Mouse (Mus musculus) yolk sac, embryonic 10.5 days (tissue): ENCODE data around the gene Samd10.

Source experiments
- DNase-seq: peaks from one replicate; pipeline ENCODE4 v3.0.0-alpha.2; 2017; ENCODE audit warnings: low spot score

Samd10 gene

DNA sequence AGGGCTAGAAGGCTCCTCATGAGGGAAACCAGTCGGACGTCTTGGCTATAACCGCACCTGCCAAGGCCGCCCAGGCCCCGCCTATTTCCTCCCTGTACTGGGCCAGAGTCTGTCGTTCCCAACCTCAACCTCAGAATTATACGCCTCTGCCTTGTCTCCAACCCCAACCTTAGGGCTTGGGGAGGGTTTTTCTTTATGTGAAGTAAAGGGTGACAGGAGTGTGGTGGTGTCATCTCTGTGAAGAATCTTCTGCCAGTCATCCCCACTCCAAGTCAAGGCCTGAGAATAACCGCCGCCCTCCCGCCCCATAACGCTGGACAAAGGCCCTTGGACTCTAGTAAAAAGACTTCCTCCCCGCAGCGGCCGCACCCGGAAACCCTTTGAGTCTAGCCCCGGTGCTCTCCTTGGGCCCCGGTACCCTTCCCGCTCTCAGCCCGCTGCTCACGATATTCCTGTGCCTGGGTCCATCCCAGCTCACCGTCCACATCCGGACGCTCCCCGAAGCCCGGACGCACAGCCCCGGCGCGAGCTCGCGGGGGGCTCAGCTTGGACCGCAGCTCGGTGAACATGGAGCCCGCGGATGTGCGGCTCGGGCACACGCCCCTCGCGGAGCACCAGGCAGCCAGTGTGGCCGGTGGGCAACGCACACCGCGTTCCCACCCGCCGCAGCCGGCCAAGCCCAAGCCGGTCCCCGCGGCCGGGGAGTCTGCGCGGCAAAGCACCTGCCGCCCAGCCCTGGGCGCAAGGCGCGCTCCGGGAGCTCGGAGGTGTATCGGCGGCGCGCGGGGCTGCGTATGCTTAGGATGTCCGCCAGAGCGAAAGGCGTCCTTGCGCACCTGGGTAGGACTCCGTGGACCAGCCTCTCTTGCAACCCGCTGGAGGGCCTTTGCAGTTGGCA is at the start of gene Samd10:
TSS of gene Samd10 (minus strand) at position 759 of the 898 bp plus-strand sequence.
- peak; percentile 63 for DNase-seq

DNA sequence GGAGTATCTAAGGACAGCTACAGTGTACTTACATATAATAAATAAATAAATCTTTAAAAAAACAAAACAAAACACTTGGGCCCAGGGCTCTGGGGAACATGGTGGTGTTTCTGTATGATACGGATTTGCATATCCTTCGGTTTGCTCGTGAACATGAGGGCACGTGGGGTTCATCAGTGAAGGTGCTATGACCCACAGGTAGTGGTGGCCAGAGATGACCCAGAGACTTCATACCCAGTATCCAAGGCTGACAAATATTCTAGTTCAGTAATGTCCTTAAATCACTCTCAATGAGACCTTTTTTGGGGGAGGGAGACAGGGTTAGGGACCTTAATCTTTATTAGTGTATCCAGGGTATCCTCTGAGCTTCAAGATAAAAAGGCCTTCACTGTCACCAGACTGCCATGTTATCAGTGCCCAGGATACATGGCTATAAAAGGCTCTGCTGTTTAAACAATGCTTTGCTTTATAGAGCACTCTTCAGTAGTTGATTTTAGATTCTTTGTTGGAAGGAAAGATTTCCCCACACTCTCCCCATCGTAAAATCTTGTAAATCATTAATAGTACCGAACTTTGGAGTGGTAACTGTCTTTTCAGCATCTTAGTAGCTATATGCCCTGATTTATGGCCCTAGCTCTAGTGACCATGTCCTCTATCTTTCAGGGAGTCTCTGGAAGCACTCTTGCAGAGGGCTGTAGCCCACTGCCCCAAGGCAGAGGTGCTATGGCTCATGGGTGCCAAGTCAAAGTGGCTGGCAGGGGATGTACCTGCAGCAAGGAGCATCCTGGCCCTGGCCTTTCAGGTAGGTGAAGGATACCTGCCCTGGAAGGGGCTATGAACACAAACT is 47.8 kb upstream of the Samd10 start:
- DNase-seq, result peak; percentile 35

DNA sequence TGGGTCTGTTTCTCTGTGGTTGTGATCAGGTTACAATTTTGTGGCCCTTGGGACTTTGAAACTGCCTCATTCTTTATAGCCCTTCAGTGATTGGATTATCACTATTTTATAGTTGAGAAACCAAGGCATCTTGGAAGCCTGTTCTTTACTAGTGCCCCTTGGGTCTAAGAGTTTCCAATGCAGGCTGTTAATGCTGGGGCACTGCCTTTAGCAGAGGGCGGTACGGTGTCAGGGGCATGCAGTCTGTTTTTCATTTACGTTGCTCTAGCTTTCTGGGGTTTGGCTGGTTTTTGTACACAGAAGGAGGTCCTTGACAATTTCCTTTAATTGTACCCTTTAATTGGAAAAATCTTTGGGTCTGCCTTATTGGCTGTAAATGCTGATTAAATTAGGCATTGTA is 46.7 kb upstream of the Samd10 start:
- DNase-seq, result no peak

DNA sequence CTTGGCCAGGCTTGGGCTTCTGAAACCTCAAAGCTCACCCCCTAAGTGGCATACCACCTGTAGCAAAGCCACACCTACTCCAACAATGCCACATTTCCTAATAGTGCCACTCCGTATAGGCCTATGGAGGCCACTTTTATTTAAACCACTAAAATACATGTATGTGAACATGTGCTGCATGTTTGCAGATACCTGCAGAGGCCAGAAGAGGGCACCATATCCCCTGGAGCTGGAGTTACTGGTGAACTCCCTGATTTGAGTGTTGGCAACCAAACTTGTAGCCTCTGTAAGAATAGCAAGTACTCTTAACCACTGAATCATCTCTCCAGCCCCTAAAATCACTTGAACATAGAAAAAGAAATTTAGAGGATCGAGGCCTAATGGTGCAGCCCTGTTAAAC is 45.3 kb upstream of the Samd10 start:
- peak; percentile 16 for DNase-seq

DNA sequence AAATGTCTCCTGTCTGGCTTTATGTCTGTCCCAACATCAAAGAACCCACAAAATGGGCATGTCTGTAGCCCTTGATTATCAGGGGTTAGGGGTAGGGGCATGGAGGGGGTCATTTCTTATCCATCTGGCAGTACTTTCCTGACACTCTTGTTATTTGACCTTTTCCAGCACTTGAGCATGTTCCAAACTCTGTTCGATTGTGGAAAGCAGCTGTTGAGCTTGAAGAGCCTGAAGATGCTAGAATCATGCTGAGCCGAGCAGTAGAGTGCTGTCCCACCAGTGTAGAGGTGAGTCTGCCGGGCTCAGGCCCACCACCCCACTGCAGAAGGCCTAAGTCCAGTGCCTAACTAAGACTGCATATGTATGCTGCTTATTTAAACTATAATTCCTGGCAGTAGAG is 36.9 kb upstream of the Samd10 start:
- DNase-seq, result no peak

DNA sequence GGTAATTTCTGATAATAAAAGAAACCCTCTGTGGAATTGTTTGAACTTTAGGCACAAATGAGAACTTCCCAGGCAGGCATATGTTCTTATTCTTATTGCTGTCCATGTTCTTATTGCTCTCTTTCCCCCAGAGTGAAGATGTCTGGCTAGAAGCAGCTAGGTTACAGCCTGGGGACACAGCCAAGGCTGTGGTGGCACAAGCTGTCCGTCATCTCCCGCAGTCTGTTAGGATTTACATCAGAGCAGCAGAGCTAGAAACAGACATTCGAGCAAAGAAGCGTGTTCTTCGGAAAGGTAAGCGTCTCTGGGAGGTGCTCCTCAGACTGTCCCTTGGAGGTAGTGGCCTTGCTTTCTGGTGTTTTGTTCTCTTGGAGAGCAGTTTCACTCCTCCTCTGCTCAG is 33.6 kb upstream of the Samd10 start:
- no peak for DNase-seq

DNA sequence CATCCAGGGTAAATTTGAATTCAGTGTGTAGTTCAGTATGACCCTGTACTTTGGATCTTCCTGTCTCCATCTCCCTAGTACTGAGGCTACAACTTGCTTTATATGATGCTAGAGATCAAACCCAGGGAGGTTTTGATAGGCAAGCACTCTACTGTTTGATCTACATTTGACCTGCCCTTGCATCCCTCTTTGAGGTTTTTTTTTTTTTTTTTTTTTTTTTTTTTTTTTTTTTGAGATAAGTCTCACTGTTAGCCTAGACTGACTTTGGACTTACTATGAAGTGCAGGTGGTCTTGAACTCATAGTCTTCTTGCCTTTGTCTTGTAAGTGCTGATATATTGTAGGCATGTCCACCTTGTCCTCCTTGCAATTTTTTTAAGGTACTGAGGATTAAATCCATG is 29.5 kb upstream of the Samd10 start:
- DNase-seq, result no peak

DNA sequence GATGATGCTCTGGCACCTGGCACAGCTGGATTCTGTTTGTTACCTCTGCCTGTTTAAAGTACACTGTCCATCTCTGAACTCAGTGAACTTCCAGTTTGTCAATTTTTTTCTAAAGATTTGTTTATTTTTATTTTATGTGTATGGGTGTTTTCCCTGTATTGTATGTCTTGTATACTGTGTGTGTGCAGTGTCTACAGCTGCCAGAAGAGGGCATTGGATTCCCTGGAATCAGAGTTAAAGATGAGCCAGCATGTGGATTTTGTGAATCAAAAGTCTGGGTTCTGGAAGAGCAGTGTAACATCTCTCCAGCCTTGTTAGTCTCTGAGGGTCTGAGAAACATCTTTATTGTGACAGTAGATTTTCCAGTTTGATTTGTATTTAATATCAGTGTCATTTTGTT is 24.4 kb upstream of the Samd10 start:
- no peak for DNase-seq

DNA sequence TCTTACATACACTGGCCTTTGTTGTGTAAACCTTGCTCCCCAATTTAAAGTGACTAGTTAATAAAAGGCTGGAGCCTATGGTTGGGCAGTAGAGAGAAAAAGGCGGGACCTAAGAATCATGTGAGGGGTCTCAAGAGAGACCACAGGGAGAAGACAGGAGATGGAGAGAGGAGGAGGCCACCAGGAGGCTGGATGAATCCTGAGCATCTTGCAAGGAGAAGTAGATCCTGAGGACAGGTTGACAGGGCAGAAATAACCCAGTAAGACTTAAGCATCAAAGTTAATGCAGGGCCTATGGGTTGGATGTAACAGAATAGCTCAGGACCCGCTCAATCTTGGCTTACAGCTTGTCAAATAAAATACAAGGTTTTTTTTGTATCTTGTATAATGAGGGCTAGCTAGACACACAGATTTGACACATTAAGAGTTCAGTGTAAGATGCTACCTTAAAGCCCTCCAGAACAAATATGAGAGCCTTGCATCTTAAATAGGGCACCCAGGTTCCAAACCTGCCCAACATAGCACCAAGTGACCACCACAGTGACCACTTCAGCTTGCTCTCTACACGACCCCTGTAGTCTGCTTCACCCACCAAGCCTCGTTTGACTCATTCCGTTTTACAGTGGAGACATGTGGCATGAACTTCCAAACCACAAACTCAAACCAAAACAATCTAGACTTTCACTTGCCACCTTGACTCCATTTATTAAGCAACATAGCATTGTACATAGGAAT is 19.9 kb upstream of the Samd10 start:
- DNase-seq, result no peak

DNA sequence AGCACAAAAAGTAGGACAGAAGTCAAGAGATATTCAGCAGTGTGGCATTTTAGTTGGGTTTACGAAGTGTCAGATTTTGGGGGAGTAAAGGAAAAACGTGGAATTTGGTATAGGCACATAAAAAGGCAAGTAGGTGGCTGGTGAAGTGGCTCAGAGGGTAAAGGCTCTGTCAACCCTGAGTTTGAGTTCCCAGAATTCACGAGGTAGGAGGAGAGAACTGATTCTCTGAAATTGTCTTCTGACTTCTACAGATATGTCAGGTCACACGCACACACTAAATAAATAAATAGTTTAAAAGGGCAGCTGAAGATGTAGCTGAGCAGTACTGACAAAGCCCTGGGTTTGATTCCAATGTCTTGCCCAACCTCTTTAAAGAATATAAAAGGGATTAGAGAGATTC is 3.4 kb upstream of the Samd10 start:
- no peak for DNase-seq

DNA sequence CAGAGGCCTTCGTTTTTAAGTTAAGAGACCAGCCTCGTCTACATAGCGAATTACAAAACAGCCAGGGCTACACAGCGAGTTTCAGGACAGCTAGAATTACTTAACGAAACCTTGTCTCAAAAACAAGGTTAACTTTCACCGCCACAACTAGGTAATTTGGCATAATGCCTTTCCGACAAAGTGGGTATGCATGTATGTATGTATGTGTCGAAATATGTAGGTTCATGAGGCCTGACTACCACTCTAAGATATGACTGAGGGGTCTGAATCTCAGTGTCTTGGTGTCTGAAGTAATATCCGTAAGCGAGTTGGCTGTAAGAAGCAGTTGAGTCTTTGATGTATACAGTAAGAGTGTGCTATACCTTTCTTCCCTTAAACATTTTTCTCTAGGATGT is 2.7 kb upstream of the Samd10 start:
- DNase-seq, result no peak

DNA sequence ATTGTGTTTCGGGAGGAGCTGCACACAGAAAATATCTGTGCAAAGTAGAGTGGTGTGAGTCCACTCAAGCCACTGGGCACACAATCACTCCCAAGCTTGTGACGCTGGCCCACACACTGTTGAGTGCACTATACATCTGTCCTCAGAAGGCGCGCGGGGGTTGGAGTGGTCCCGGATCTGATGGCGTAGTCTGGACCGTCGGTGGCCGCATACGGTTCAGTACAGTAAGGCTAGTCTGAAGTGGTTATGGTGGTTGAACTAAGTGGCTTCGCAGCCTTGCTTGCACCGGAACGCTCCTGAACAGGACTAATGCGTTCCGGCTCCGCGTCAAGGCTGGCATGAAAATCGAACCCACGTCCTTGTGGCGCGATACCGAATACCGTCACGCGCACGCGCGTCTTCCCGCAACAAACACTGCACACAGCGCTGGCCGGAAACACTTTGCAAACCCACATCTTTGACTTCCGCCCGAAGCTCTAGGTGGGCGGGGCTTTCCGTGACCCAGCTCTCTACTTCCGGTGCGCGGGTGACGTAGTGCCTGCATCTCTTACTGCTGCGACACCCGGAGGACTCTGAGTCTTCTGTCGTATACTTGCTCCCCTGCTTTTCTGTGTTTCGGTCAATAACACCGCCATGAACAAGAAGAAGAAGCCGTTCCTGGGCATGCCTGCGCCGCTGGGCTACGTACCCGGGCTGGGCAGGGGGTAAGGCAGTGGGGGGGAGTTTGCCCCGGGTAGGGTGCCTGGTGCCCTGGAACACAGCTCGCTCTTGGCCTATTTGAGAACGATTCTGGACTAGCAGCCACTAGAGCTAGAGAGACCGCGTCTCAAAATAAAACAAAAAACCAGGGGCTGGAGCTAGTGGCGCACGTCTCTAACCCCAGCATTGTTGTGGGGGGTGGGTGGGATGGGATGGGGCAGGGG is 2.1 kb upstream of the Samd10 start:
- DNase-seq, result peak; percentile 94

DNA sequence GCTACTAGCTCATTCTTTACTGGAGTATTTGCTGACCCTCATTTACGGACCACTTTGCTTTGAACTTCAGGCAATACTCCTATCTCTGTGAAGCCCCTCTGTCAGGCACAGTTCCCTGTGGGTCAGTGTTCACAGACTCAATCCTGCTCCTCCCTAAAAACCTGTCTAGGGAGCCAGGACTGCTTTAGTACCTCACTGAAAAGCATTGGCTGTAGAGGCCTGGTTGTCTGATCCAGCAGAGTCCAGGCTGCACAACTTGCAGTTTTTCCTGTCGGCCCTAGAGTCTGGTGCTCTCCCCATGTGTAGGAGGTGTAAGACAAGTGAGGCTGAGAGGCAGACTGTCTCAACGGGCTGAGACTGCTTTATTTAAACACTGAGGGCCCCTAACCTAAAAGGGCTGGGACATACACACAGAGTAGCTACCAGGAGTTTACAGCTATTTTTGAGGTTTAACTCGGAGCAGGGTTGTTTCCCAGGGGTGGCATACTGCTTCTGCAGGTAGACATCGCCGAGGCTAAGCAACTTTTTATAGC is 1.3 kb upstream of the Samd10 start:
- no peak for DNase-seq

DNA sequence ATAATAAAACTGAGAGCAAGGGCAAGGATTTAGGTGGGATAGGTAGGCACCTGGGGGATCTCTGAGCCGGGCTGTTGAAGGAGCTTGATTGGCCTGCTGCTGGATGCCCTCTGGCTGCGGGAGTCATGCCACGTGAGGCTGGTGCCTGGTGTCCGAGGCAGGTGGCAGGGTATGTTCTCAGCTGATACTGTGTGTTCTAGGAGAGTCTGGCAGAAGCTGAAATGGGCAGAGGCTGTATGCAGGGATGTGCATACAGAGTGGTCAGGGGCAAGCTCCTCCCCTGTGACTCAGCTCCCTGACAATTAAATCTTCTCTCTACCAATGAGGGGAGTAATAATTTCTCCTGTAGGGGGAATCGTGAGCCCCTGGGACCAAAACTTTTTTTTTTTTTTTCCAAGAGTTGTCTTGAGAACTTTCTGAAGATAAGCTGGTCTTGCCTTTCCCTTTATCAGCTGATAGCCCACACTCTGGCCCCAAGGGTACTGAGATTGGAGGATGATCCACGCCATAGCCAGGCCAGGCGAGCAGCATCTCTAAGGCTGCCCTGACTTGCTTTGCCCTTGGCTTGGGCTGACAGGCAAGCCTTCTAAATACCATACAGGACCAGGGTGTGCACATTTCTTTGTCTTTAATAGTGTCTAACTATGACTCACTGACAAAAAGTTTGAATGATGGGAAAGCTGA is 1.5 kb downstream of the Samd10 start:
- no peak for DNase-seq

DNA sequence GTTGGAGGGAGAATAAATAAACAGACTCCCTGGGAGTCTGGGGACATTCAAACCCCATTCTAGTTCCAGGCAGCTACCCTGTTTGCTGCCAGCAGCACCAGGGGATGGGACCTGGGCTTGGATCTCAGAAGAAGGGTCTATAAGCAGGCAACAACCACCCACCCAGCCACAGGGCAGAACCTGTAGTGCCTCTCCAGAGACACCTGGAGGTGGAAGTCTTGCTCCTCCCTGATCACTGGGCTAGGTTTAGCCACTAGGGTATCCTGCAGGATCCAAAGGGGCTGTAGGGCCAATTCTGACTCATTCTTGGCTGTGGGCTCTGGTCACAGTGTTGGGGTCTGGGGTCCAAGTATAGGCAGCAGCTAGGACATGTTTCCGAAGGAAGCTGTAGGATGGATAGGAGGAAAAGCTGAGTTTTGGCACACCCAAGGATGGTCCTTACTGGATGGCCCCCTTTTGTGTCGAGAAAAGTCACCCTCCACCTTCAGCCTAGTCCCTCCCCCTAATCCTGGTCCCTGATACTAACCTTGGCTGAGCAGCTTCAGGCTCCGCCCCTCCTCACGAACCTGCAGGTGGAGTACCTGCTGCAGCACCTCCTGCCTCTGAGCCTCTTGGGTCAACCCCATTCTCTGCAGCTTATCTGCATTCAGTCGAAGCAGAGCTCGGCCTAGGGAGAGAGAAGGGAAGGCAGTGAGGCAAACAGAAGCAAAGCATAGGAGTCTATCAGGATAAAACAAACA is 2.6 kb downstream of the Samd10 start:
- DNase-seq, result no peak

DNA sequence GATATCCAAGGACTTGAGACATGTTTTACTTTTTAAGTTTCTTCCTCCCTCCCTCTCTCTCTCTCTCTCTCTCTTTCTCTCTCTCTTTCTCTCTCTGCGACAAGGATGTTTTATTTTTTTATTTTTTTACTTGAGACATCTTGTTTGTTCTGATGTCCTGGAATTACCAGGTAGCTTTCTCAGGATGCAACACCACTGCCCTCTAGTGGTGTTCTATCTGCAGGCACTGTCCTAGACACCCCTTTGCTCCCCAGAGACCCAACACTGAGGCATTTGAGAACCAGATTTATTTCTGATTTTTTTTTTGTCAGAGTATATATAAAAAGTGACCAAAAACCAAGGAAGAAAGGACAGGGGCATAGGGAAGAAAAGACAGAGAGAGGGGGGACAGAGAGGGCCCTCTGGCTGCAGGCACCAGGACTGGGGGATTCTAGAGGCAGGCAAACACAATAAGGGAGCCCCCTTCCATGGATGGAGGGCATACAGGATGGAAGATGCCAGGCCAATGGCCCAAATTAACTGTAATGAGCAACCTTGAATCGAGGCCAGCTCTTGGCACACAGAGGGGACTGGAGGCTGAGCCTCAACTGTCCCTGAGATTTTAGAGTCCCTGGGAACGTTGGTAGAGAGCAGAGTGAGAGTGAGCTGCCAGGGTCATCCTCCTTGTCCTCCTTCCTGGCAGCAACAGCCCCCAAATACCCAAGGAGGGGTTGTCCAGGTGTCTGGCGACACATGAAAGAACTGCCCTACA is 3.9 kb downstream of the Samd10 start:
- DNase-seq, result no peak

DNA sequence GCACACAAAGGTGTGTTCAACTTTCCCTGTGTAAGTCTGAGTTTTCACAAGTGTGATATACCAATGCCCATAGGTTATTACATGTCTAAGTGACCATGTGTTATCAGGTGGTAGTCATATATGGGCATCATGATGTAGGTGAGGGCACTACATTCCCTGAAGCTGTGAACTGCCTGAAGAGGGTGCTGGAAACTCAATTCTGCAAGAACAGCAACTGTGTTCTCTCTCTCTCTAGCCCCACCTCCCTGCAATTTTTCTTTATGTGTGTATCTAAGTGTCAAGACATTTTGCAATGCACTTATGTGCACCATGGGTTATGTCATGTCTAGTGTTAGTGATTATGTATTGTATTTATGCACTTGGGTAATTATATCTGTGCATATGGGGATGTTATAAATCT is 5.1 kb downstream of the Samd10 start:
- no peak for DNase-seq

DNA sequence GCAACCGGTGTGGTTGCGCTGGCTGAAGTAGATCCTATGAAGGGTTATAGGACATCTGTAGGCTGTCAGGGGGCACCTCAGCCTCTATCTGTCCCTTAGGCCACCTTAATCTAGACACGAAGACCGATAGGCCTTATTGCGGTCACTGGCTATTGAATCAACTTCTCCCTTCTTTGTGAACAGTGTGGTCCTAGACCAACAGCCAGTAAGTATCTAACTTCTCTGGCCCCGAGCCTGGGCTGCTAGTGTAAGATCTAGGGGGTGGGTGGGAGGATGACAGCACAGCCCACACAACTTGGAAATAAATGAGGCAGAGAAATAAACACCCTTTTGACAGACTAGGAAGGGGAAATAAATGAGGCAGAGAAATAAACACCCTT is 6.0 kb downstream of the Samd10 start:
- DNase-seq, result no peak
